15 mouse cellular contexts compared by ENCODE assay signal in genomic region chr10:121444198-121444597, GRCm38 (mm10).
"Had no signal": no experiment of that assay in that cellular context is flagged by ENCODE, and none has a peak within 500 bp of the region (broad histone marks: within the 10 kb centered on the region; RNA-seq: fewer than 3 reads in every experiment).

No protein-coding gene starts in this region.

- H3K36me3 ChIP-seq: intestine, embryonic 15.5 days; liver, embryonic 13.5 days; midbrain, embryonic 12.5 days; neural tube, embryonic 13.5 days; stomach, embryonic 15.5 days had no signal

- DNase-seq: liver; liver, embryonic 13.5 days; liver, postnatal 0 days; retina, postnatal 1 day; right cerebral cortex, postnatal 4 days; spleen, adult 18-20 months; thymus, adult 2 months; thymus, postnatal 25 days had no signal

- H3K4me2 ChIP-seq: intestine, embryonic 15.5 days; liver, embryonic 13.5 days; midbrain, embryonic 12.5 days; neural tube, embryonic 13.5 days; stomach, embryonic 15.5 days had no signal

- H3K9ac ChIP-seq: intestine, embryonic 15.5 days; liver, embryonic 13.5 days; liver, postnatal 0 days; midbrain, embryonic 12.5 days; neural tube, embryonic 13.5 days; stomach, embryonic 15.5 days had no signal

- ATAC-seq: intestine, embryonic 15.5 days; liver, postnatal 0 days; midbrain, embryonic 16.5 days had no signal

- H3K4me3 ChIP-seq: intestine, embryonic 15.5 days; left cerebral cortex, adult 2 months; liver, embryonic 13.5 days; midbrain, embryonic 12.5 days; neural tube, embryonic 13.5 days; stomach, embryonic 15.5 days had no signal

- H3K9me3 ChIP-seq: intestine, embryonic 15.5 days; liver, embryonic 13.5 days; midbrain, embryonic 12.5 days; neural tube, embryonic 13.5 days; stomach, embryonic 15.5 days had no signal

- H3K27ac ChIP-seq: intestine, embryonic 15.5 days; left cerebral cortex, adult 2 months; liver, embryonic 13.5 days; macrophage; midbrain, embryonic 12.5 days; neural tube, embryonic 13.5 days; stomach, embryonic 15.5 days had no signal

- H3K27me3 ChIP-seq: intestine, embryonic 15.5 days; liver, embryonic 13.5 days; midbrain, embryonic 12.5 days; neural tube, embryonic 13.5 days; stomach, embryonic 15.5 days had no signal
